Mouse (Mus musculus) hindbrain, embryonic 16.5 days (tissue): ENCODE data around the gene Ccdc80. TPM values are rescaled to one million over a fixed set of nuclear protein-coding genes. Genes with fewer than 3 reads are reported as not detected.

Experiments used
- ATAC-seq: fragments of 200-750 bp; cut with Nextera tagmentation; 2 replicates; pipeline ENCODE4 v1.8.0; 2017; ENCODE audit warnings: moderate TSS enrichment, moderate library complexity
- H3K27ac ChIP-seq: fragments of 300-500 bp; sonication (generic); 2 replicates; pipeline ENCODE4 v1.5.1; 2014; ENCODE audit warnings: low read depth, mild to moderate bottlenecking, control low read depth, low read length, moderate library complexity
- H3K27me3 ChIP-seq: fragments of 300-500 bp; sonication (generic); replicated peaks from 2 replicates; pipeline ENCODE4 v1.6.1; 2014; ENCODE audit warnings: low read length; ENCODE audit not compliant: control insufficient read depth, insufficient read depth
- H3K36me3 ChIP-seq: fragments of 300-500 bp; sonication (generic); 2 replicates; pipeline ENCODE4 v1.6.1; 2014; ENCODE audit warnings: mild to moderate bottlenecking, low read length, moderate library complexity, mixed read lengths; ENCODE audit not compliant: control insufficient read depth, insufficient read depth
- H3K4me1 ChIP-seq: fragments of 300-500 bp; sonication (generic); 2 replicates; pipeline ENCODE4 v1.6.1; 2014; ENCODE audit warnings: low read depth, low read length; ENCODE audit not compliant: control insufficient read depth, insufficient read depth
- H3K4me2 ChIP-seq: fragments of 300-500 bp; sonication (generic); 2 replicates; pipeline ENCODE4 v1.6.1; 2014; ENCODE audit warnings: mild to moderate bottlenecking, low read length, control low read depth, moderate library complexity
- H3K4me3 ChIP-seq: fragments of 300-500 bp; sonication (generic); 2 replicates; pipeline ENCODE4 v1.5.1; 2014; ENCODE audit warnings: mild to moderate bottlenecking, low read length, control low read depth, moderate library complexity
- H3K9ac ChIP-seq: fragments of 300-500 bp; sonication (generic); 2 replicates; pipeline ENCODE4 v1.6.1; 2014; ENCODE audit warnings: low read depth, mild to moderate bottlenecking, control low read depth, low read length, moderate library complexity
- H3K9me3 ChIP-seq: fragments of 300-500 bp; sonication (generic); 2 replicates; pipeline ENCODE4 v1.6.1; 2014; ENCODE audit warnings: mild to moderate bottlenecking, low read length, moderate library complexity; ENCODE audit not compliant: control insufficient read depth
- WGBS: fragments of 180-500 bp; shearing (Covaris S2); extraction: QIAGEN DNeasy Blood & Tissue Kit; methylation state at CpG from one replicate; pipeline ENCODE4 v1.1.7; 2014; 5-methylcytosine and 5-hydroxymethylcytosine counted together
- polyA plus RNA-seq: library from polyadenylated mRNA; unstranded; fragments of >200 nt; fragmentation: Nextera tagmentation; extraction: Ambion mirVana; gene quantifications from 2 replicates; pipeline ENCODE4 v1.2.1, GENCODE M21; 2015

Ccdc80 gene
- polyA plus RNA-seq, 1 experiment from 2014 or later = 13.5 TPM

- Histone ChIP-seq H3K9ac (peak overlapping the region; percentile 87), H3K4me1 (peaks cover 18% of the 10 kb centered on the region), H3K36me3 (no peaks in the 10 kb centered on the region; the same call in 1 of the 2 replicates), H3K27ac (peak overlapping the region; percentile 88), H3K9me3 (no peaks in the 10 kb centered on the region), H3K27me3 (no peaks in the 10 kb centered on the region), H3K4me3 (peak overlapping the region; percentile 78), H3K4me2 (peak overlapping the region; percentile 81)
- ATAC-seq = no peak
- 6% methylated on average over 11 of the region's 11 CpGs for WGBS
Observed at GRCm38 (mm10) chr16:45159389-45159716, 66.2 kb downstream of the Ccdc80 start.

Other genes starting within 250 kb of the Ccdc80 start
- gene Cd200r2, start 226.3 kb upstream of the Ccdc80 start, polyA plus RNA-seq = 0.09 TPM in 1 of 2 replicates, not detected in the other
- 0.10 TPM in 1 of 2 replicates, not detected in the other for gene Cd200r3, start 149.7 kb upstream of the Ccdc80 start, polyA plus RNA-seq
- 38.3 and 39.6 TPM in 2 replicates for gene Slc35a5, start 65.3 kb downstream of the Ccdc80 start, polyA plus RNA-seq
- gene Atg3, start 65.4 kb downstream of the Ccdc80 start, polyA plus RNA-seq = 49.4 and 54.9 TPM in 2 replicates
- 0.06 and 0.11 TPM in 2 replicates for gene Btla, start 130.9 kb downstream of the Ccdc80 start, polyA plus RNA-seq